Mouse (Mus musculus) lung, postnatal 10 days (tissue): ENCODE data around the gene Dnajb8.

ENCODE experiments used
- DNase-seq: peaks from one replicate; pipeline ENCODE4 v3.0.0; 2021

The Dnajb8 gene

GRCm38 (mm10) chr6:88221968-88222367 lies at the start of gene Dnajb8:
Gene Dnajb8, plus strand, starts transcription at chr6:88222268.
- no peak for DNase-seq

DNA sequence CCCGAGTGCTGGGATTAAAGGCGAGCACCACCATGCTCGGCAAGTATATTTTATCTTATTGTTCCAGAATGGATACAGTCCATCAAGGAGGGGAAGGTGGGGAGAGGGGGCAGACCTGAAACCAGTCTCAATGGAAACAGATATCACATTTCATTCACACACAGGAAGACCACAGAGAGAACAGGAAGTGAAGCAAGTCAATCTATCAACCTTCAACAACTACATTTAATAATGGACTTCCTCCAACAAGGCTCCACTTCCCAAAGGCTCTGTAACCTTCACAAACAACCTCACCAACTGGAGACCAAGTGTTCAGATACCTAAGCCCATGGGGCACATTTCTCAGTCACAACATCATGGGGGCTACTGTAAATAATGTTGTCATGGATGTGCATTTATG lies 47.9 kb upstream of the Dnajb8 start:
- DNase-seq = no peak

DNA sequence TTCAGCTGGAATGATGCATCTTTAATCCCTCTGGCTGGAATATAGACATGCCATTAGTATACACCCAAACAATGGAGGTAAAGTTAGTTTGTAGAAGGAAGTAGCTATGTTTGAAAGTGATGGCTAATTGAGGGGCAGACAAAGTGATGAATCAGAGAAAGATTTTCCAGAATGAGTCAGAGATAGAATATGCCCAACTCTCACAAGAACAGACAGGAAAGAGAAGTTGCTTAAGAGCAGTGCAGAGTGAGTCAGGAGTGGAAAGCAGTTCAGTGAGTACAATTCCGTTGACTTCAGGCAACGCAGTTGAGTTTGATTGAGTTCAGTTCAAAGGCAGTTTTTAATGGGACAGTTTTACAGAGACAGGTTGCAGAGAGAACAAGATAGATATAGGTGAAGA lies 47.4 kb upstream of the Dnajb8 start:
- no peak for DNase-seq

DNA sequence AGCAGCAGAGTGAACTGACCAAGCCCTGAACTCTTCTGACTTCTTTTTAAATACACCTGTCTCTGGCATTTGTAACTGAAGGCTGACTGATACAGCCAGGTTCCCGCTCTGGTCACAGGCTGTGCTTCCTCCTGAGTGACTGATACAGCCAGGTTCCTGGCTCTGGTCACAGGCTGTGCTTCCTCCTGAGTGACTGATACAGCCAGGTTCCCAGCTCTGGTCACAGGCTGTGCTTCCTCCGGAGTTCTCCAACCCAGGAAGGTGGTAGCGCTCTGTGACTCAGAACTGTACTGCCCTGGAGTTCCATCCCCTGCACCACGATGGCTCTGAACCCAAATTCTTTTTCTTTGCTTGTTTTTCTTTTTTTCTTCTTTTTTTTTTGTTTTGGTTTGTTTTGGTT lies 37.4 kb upstream of the Dnajb8 start:
- DNase-seq = no peak

- no peak for DNase-seq
Measured at GRCm38 (mm10) chr6:88188148-88188547, 33.9 kb upstream of the Dnajb8 start.

GRCm38 (mm10) chr6:88189312-88190042 lies 32.6 kb upstream of the Dnajb8 start:
- peak; percentile 81 for DNase-seq

GRCm38 (mm10) chr6:88190043-88190309 lies 32.1 kb upstream of the Dnajb8 start:
- DNase-seq = no peak

GRCm38 (mm10) chr6:88190310-88191023 lies 31.6 kb upstream of the Dnajb8 start:
- no peak for DNase-seq

GRCm38 (mm10) chr6:88191024-88191365 lies 31.1 kb upstream of the Dnajb8 start:
- no peak for DNase-seq

- DNase-seq = no peak
Measured at GRCm38 (mm10) chr6:88191411-88192070, 30.5 kb upstream of the Dnajb8 start.

DNA sequence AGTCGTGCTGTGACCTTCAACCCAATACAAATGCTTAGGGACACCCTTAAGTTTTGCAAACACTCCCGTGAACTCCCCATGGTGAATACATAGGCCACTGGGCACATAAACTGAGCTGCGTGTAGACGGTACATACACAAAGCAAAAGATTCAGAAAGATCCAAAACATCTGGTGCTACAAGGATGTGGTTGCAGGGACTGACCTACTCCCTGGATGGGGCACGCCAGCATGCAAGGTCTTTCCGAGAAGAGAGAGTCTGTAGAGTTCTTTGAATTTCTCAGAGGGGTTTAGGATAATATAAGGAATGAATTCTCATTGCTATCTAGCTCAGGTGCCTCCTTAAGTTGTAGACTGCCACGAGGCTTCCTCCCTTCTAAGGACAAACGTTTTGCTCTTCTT lies 29.3 kb upstream of the Dnajb8 start:
- DNase-seq = no peak

DNA sequence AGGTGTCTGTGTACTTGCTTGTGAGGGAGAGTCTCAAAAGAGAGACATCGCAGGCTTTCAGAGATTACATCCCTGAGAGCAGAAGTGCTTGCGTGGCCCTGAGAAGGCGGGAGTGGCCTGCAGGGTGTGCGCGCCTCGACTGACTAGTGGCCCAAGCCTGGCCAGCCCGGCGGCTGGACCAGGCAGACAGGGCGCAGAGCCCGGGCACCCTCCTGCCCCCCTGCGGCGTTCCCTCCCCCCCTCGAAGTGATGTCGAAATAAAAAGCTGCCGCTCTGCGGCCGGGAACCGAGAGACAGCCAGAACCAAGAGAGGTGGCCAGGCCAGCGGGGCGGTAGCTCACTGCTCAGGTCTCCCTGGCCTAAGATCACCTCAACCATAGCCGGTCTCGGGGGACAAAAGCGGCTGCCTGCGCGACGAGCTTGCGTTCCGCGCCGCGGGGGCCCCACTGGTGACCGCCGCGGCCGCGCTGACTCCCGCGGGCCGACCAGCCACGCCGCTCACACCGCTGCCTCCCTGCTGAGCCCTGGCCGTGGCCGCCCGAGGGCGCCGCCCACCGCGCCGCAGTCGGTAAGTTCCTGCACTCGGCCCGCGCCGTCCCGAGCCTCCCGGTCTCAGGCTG lies 28.5 kb upstream of the Dnajb8 start, which contains the start of gene Gata2:
TSS of gene Gata2 (plus strand) at position 459 of the 620 bp plus-strand sequence.
- DNase-seq = no peak

- DNase-seq = no peak
Measured at GRCm38 (mm10) chr6:88194053-88194977, 27.8 kb upstream of the Dnajb8 start.

GRCm38 (mm10) chr6:88194978-88195325 lies 27.1 kb upstream of the Dnajb8 start:
- DNase-seq = no peak

- DNase-seq = no peak
Measured at GRCm38 (mm10) chr6:88196054-88196732, 25.9 kb upstream of the Dnajb8 start.

GRCm38 (mm10) chr6:88196733-88197312 lies 25.2 kb upstream of the Dnajb8 start:
- DNase-seq = no peak

DNA sequence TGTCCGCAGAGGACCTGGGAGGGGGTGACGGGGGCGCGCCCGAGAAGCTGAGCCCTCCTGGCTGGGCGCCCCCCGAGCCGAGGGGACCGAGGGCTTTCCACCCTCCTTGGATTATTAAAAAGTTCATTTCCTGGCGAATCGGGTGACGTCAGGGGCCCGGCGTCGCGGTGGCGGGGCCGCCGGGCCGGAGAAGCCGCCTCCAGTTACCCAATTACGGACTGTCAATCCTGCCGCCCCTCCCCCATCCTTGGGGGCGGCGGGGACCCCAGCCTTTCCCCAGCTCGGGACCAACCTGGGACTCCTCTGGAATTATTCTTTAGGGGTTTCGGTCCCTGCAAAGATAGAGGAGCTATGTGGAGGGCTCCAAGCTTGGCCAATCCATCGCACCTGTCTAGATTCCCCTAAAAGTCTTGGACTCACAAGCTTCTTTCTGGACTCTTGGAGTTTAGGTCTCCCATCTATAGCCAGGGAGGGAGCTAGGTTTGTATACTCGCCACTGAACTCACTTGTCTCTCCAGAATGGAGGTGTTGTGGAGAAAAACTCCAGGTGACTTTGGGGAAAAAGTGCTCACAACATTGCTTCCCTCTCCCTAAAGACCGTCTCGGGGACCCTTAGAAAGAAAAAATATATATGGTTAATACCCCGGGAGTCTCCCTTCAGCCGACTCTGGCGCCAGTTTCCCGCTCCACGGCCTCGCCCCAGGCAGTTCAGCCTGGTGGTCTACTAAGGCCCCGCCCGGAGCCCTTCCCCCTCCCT lies 24.6 kb upstream of the Dnajb8 start:
- peak; percentile 75 for DNase-seq

GRCm38 (mm10) chr6:88198070-88198940 lies 23.8 kb upstream of the Dnajb8 start:
- DNase-seq = peak; percentile 91

GRCm38 (mm10) chr6:88199001-88199717 lies 22.9 kb upstream of the Dnajb8 start:
- DNase-seq = no peak
